Mouse (Mus musculus): ENCODE measurements at regions not wholly inside any gene's neighbourhood (a gene's known extent, or its start where the extent isn't known, plus 50 kb on each side); places are given as distances from the start of the nearest gene placed in this dataset.

- no peak overlapping the region for H3K9ac ChIP-seq (ENCODE audit: insufficient read depth, low read depth)
- no peak overlapping the region for H3K27ac ChIP-seq (ENCODE audit: insufficient read depth, low read depth)
- no peaks in the 10 kb centered on the region for H3K27me3 ChIP-seq (replicated peaks)
- in situ Hi-C loops (cut with MboI; ENCODE audit: low pct_ligation_motif_present, low pct_unique_long_range_greater_than_20kb, low sequenced_read_pairs) (loop anchor here (5.0 kb wide), 1 partner anchor 37 kb away; no protein-coding TSS in a partner anchor), dilution Hi-C loops (cut with MboI; ENCODE audit: extremely low pct_ligation_motif_present, extremely low pct_unique_long_range_greater_than_20kb, low sequenced_read_pairs) (no loop called here)
- TF ChIP-seq NELFE (IDR thresholded peaks at IDR 0.05; ENCODE audit: low read depth, low read length) (no peak), KAT2A (IDR thresholded peaks at IDR 0.05; ENCODE audit: insufficient replicate concordance, low read length) (no peak), MAFK (IDR thresholded peaks at IDR 0.05; ENCODE audit: insufficient replicate concordance, low read length) (no peak), CHD1 (IDR thresholded peaks at IDR 0.05; ENCODE audit: low read depth, low read length) (no peak), ELF1 (IDR thresholded peaks at IDR 0.05; ENCODE audit: low read depth, low read length) (no peak), USF2 (conservative IDR thresholded peaks at IDR 0.05; ENCODE audit: low read depth, low read length) (no peak), ETS1 (conservative IDR thresholded peaks at IDR 0.05; ENCODE audit: low read depth, low read length) (no peak), GABPA (IDR thresholded peaks at IDR 0.05; ENCODE audit: insufficient replicate concordance, low read depth, low read length) (no peak), MYC (IDR thresholded peaks at IDR 0.05; ENCODE audit: low read depth, low read length) (no peak), EP300 (IDR thresholded peaks at IDR 0.05; ENCODE audit: low read length) (no peak), USF1 (IDR thresholded peaks at IDR 0.05; ENCODE audit: low read depth, low read length) (no peak), MXI1 (IDR thresholded peaks at IDR 0.05; ENCODE audit: low read depth, low read length) (no peak), RCOR1 (conservative IDR thresholded peaks at IDR 0.05; ENCODE audit: low read depth, low read length) (no peak)
- peaks cover 26 to 78% of the 10 kb centered on the region in 2 experiments for H3K4me1 ChIP-seq (ENCODE audit: control insufficient read depth in 1 of 2, insufficient read depth in 2 of 2)
- no peak overlapping the region for H3K4me3 ChIP-seq (replicated peaks in 1 of 3; ENCODE audit: low read depth in 2 of 3, low read length in 2 of 3, poor library complexity in 1 of 3)
- no peaks in the 10 kb centered on the region for H3K79me2 ChIP-seq (replicated peaks; ENCODE audit: control insufficient read depth, extremely low read depth, insufficient read depth, poor library complexity, severe bottlenecking)
- no peak for DNase-seq (ENCODE audit: extremely low read depth)
- H3K9me3 ChIP-seq (replicated peaks; ENCODE audit: low read length), result peaks cover 5% of the 10 kb centered on the region
- H3K4me2 ChIP-seq (ENCODE audit: insufficient read depth, low read depth, poor library complexity, severe bottlenecking), result no peak overlapping the region
- H3K36me3 ChIP-seq (replicated peaks in 1 of 2; ENCODE audit: control insufficient read depth in 1 of 2, insufficient read depth in 1 of 2, low read length in 1 of 2), result no peaks in the 10 kb centered on the region
Measured at GRCm38 (mm10) chr8:126860630-126861029, 85.0 kb downstream of the Tomm20 start.

GRCm38 (mm10) chr8:126859706-126860424 lies 85.8 kb downstream of the Tomm20 start:
- no peak overlapping the region for H3K9ac ChIP-seq (ENCODE audit: insufficient read depth, low read depth)
- no peaks in the 10 kb centered on the region for H3K27me3 ChIP-seq (replicated peaks)
- no peak for DNase-seq (ENCODE audit: extremely low read depth)
- H3K36me3 ChIP-seq (replicated peaks in 1 of 2; ENCODE audit: control insufficient read depth in 1 of 2, insufficient read depth in 1 of 2, low read length in 1 of 2), result no peaks in the 10 kb centered on the region
- peaks cover 5% of the 10 kb centered on the region for H3K9me3 ChIP-seq (replicated peaks; ENCODE audit: low read length)
- no peak overlapping the region for H3K27ac ChIP-seq (ENCODE audit: insufficient read depth, low read depth)
- no peak overlapping the region for H3K4me3 ChIP-seq (replicated peaks in 1 of 3; ENCODE audit: low read depth in 2 of 3, low read length in 2 of 3, poor library complexity in 1 of 3)
- no peak overlapping the region for H3K4me2 ChIP-seq (ENCODE audit: insufficient read depth, low read depth, poor library complexity, severe bottlenecking)
- in situ Hi-C loops (cut with MboI; ENCODE audit: low pct_ligation_motif_present, low pct_unique_long_range_greater_than_20kb, low sequenced_read_pairs) (loop anchor here (5.0 kb wide), 1 partner anchor 37 kb away; no protein-coding TSS in a partner anchor), dilution Hi-C loops (cut with MboI; ENCODE audit: extremely low pct_ligation_motif_present, extremely low pct_unique_long_range_greater_than_20kb, low sequenced_read_pairs) (no loop called here)
- no peaks in the 10 kb centered on the region for H3K79me2 ChIP-seq (replicated peaks; ENCODE audit: control insufficient read depth, extremely low read depth, insufficient read depth, poor library complexity, severe bottlenecking)
- no peak for TF ChIP-seq NRF1 (IDR thresholded peaks at IDR 0.05; ENCODE audit: low read depth, low read length)
- TF ChIP-seq UBTF (IDR thresholded peaks at IDR 0.05; ENCODE audit: low read depth, low read length), result no peak
- no peak for TF ChIP-seq E2F4 (IDR thresholded peaks at IDR 0.05; ENCODE audit: insufficient replicate concordance, low read depth, low read length)
- TF ChIP-seq ETS1 (conservative IDR thresholded peaks at IDR 0.05; ENCODE audit: low read depth, low read length), result no peak
- no peak for TF ChIP-seq TBP (conservative IDR thresholded peaks at IDR 0.05; ENCODE audit: low read depth, low read length)
- TF ChIP-seq MAFK (IDR thresholded peaks at IDR 0.05; ENCODE audit: insufficient replicate concordance, low read length), result no peak
- TF ChIP-seq MEF2A (IDR thresholded peaks at IDR 0.05; ENCODE audit: borderline replicate concordance, low read depth, low read length), result no peak
- no peak for TF ChIP-seq HCFC1 (IDR thresholded peaks at IDR 0.05; ENCODE audit: low read depth, low read length)
- no peak for TF ChIP-seq ELF1 (IDR thresholded peaks at IDR 0.05; ENCODE audit: low read depth, low read length)
- TF ChIP-seq RAD21 (IDR thresholded peaks at IDR 0.05; ENCODE audit: low read depth, low read length), result no peak
- TF ChIP-seq POLR2AphosphoS2 (IDR thresholded peaks at IDR 0.05; ENCODE audit: low read depth, low read length), result no peak
- no peak for TF ChIP-seq USF2 (conservative IDR thresholded peaks at IDR 0.05; ENCODE audit: low read depth, low read length)
- TF ChIP-seq CHD2 (IDR thresholded peaks at IDR 0.05; ENCODE audit: low read length), result no peak
- H3K4me1 ChIP-seq (ENCODE audit: control insufficient read depth in 1 of 2, insufficient read depth in 2 of 2), result peaks cover 28 to 76% of the 10 kb centered on the region in 2 experiments
